Mouse (Mus musculus) embryonic facial prominence, embryonic 14.5 days (tissue): ENCODE data around the gene Casc1. TPM values are rescaled to one million over a fixed set of nuclear protein-coding genes. Genes with fewer than 3 reads are reported as not detected.

ENCODE experiments used
- ATAC-seq: fragments of 200-750 bp; cut with Nextera tagmentation; 2 replicates; pipeline ENCODE4 v1.8.0; 2017; ENCODE audit warnings: low read depth, moderate number of reproducible peaks, moderate TSS enrichment
- DNase-seq: peaks from one replicate; pipeline ENCODE4 v3.0.0-alpha.2; 2015; ENCODE audit warnings: low spot score
- H3K27ac ChIP-seq: fragments of 300-500 bp; sonication (generic); replicated peaks from 2 replicates; pipeline ENCODE4 v1.5.1; 2014; ENCODE audit warnings: low read depth, mild to moderate bottlenecking, low read length, moderate library complexity
- H3K27me3 ChIP-seq: fragments of 300-500 bp; sonication (generic); replicated peaks from 2 replicates; pipeline ENCODE4 v1.6.1; 2014; ENCODE audit warnings: low read length; ENCODE audit not compliant: control insufficient read depth, insufficient read depth
- H3K36me3 ChIP-seq: fragments of 300-500 bp; sonication (generic); 2 replicates; pipeline ENCODE4 v1.6.1; 2014; ENCODE audit warnings: low read length, mixed read lengths; ENCODE audit not compliant: control insufficient read depth, insufficient read depth
- H3K4me1 ChIP-seq: fragments of 300-500 bp; sonication (generic); 2 replicates; pipeline ENCODE4 v1.6.1; 2014; ENCODE audit warnings: antibody characterized with exemption, low read length; ENCODE audit not compliant: control insufficient read depth, insufficient read depth
- H3K4me2 ChIP-seq: fragments of 300-500 bp; sonication (generic); 2 replicates; pipeline ENCODE4 v1.6.1; 2014; ENCODE audit warnings: low read depth, mild to moderate bottlenecking, low read length, moderate library complexity, mixed read lengths
- H3K4me3 ChIP-seq: fragments of 300-500 bp; sonication (generic); 2 replicates; pipeline ENCODE4 v1.5.1; 2014; ENCODE audit warnings: low read depth, mild to moderate bottlenecking, low read length
- H3K9ac ChIP-seq: fragments of 300-500 bp; sonication (generic); 2 replicates; pipeline ENCODE4 v1.6.1; 2014; ENCODE audit warnings: low read depth, mild to moderate bottlenecking, low read length, moderate library complexity, mixed read lengths
- H3K9me3 ChIP-seq: fragments of 300-500 bp; sonication (generic); 2 replicates; pipeline ENCODE4 v1.6.1; 2016; ENCODE audit warnings: low read length; ENCODE audit not compliant: control insufficient read depth
- WGBS: fragments of 180-500 bp; shearing (Covaris S2); extraction: QIAGEN DNeasy Blood & Tissue Kit; methylation state at CpG from one replicate; pipeline ENCODE4 v1.1.7; 2014; 5-methylcytosine and 5-hydroxymethylcytosine counted together
- polyA plus RNA-seq: library from polyadenylated mRNA; unstranded; fragments of >200 nt; fragmentation: Nextera tagmentation; extraction: Ambion mirVana; gene quantifications from 2 replicates; pipeline ENCODE4 v1.2.1, GENCODE M21; 2014

Gene Casc1
- polyA plus RNA-seq, 1 experiment from 2014 or later = 0.95 TPM

DNA sequence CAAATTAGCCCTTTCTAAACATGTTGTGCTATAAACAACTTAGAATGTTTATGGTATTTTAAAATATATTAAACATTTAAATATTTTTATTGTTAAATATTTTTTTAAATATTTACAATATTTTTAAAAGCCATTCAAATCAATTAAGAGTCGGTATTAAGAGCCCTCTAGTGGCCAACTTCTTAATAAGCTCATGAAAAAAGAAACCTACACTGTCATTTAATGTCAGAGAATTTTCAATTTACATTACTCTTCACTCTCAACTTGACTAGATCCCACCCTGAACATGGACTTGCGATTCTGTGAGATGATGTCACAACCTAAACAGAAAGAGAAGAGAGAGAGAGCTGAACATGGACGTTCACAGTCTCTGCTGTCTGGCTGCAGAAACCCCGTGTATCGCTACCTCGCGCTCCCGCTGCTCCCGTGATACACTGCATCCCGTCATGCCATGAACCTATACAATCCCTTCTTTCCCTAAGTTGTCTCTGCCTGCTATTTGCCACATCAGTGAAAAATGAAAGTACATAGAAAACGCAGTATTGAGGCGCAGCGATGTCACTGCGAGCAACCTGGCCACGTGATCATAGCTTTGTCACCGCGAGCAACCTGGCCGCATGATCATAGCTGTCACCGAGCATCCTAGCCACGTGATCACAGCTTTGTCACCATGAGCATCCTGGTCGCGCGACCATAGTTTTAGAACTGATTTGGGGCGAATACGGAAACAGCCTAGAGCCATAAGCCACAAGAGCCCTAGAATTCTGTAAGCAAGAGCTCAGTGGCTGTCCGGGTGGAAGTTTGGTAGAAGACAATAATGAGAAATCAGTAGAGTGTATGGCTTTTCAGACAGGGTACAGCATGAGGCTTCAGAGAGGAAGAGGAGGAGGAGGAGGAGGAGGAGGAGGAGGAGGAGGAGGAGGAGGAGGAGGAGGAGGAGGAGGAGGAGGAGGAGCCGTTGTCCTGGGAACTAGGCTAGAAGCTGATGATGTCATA lies 23.4 kb downstream of the Casc1 start:
- ATAC-seq (peak; percentile 74; the same call in 1 of the 2 replicates), DNase-seq (peak; percentile 68)
- peak overlapping the region; percentile 34 for H3K4me3 ChIP-seq
- peak overlapping the region; percentile 52 for H3K4me2 ChIP-seq
- H3K4me1 ChIP-seq = no peaks in the 10 kb centered on the region
- peak overlapping the region; percentile 41 for H3K9ac ChIP-seq
- H3K36me3 ChIP-seq = no peaks in the 10 kb centered on the region
- WGBS = 61% methylated on average over 27 of the region's 27 CpGs
- no peaks in the 10 kb centered on the region for H3K27me3 ChIP-seq
- H3K27ac ChIP-seq = no peak overlapping the region
- no peaks in the 10 kb centered on the region for H3K9me3 ChIP-seq

DNA sequence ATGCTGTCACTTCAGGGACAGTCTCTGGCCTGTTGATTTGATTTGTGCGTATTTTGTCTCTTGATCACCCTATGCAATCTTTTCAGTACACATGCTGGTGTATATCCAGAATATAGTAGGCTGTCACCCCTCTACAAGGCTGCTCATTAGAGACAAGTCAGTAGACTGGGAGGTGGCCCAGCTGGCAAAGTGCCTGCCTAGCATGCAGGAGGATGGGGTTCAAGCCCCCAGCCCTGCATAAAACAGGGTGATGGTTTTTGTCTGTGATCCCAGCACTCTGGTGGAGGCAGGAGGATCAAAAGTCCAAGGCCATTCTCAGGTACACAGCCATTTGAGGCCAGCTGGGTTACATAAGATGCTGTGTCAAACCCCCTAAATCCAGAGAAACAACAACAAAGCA lies 24.7 kb downstream of the Casc1 start:
- 90% methylated on average over 1 of the region's 1 CpGs for WGBS
- H3K27ac ChIP-seq = no peak overlapping the region
- H3K4me1 ChIP-seq = no peaks in the 10 kb centered on the region
- no peak for DNase-seq
- no peaks in the 10 kb centered on the region for H3K27me3 ChIP-seq
- H3K4me2 ChIP-seq = no peak overlapping the region
- H3K9ac ChIP-seq = no peak overlapping the region
- H3K36me3 ChIP-seq = no peaks in the 10 kb centered on the region
- ATAC-seq = no peak
- H3K9me3 ChIP-seq = no peaks in the 10 kb centered on the region
- H3K4me3 ChIP-seq = no peak overlapping the region

DNA sequence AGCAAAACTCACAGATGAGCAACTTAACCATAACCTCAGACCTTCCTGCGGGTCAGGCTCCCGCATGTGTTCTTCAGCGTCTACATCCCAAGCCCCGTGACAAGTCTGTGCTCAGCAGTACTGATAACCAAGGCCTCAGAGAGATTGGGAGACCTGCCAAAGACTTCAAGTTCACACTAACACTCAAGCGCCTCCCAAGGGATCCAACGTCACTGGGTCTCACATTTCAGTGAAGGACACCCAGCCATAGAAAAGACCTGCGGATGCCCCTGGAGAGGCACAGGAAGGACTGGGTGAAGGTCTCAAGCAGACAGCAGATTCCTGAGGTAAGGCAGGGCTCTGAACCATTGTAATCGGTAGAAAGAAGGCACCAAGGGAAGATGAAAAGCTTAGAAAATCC lies 28.8 kb downstream of the Casc1 start:
- Histone ChIP-seq H3K4me3 (no peak overlapping the region), H3K27me3 (no peaks in the 10 kb centered on the region), H3K9ac (0 out of 2 replicates have a peak overlapping the region, but pooled peaks have one; percentile 25), H3K9me3 (no peaks in the 10 kb centered on the region), H3K4me2 (no peak overlapping the region), H3K4me1 (no peaks in the 10 kb centered on the region), H3K36me3 (no peaks in the 10 kb centered on the region), H3K27ac (no peak overlapping the region)
- DNase-seq (peak; percentile 70), ATAC-seq (no peak)
- WGBS = 64% methylated on average over 8 of the region's 8 CpGs

DNA sequence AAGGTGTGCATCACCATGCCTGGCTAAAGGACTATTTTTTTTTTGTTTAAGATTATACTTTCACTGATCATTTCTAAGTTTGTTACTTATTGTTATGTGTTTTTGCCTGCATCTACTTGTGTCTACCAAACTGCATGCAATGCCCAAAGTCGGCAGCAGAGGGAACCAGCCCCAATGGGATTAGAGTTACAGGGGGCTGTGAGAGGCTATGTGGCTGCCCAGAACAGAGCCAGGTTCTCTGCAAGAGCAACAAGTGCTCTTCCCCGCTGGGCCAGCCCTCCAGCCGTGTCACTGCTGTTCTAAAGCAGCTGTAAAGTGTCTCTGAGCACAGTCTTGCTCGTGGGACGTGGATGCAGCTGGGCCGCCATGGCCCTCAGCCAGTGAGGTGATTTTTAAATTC lies 31.1 kb downstream of the Casc1 start:
- Histone ChIP-seq H3K4me3 (no peak overlapping the region), H3K4me1 (peaks cover 4% of the 10 kb centered on the region; the same call in 1 of the 2 replicates), H3K36me3 (no peaks in the 10 kb centered on the region), H3K4me2 (no peak overlapping the region), H3K9ac (no peak overlapping the region), H3K9me3 (no peaks in the 10 kb centered on the region), H3K27me3 (no peaks in the 10 kb centered on the region), H3K27ac (no peak overlapping the region)
- DNase-seq (peak; percentile 51), ATAC-seq (no peak)
- 39% methylated on average over 6 of the region's 6 CpGs for WGBS

DNA sequence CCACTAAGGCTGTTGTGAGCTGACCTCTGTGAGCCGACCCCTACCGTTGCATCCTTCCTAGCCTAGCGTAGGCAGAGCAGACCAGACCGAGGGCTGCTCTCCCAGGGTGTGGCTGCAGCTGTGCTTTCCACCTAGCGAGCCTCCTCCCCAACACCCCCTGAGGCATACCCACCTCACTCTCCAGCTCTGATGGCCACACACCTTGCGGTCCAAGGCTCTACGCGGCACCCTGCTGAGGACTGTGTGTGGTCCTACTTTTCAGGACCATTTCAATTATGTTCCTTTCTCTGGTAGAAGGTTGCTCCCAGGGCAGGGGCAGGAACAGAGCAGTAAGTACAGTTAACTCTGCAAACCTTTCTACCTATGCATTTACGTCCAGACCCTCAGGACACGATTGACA lies 34.3 kb downstream of the Casc1 start:
- no peak overlapping the region for H3K9ac ChIP-seq
- WGBS = 44% methylated on average over 10 of the region's 10 CpGs
- no peak overlapping the region for H3K4me3 ChIP-seq
- no peak for ATAC-seq
- H3K4me2 ChIP-seq = no peak overlapping the region
- peaks cover 15% of the 10 kb centered on the region for H3K4me1 ChIP-seq
- no peaks in the 10 kb centered on the region for H3K36me3 ChIP-seq
- H3K27me3 ChIP-seq = no peaks in the 10 kb centered on the region
- H3K9me3 ChIP-seq = no peaks in the 10 kb centered on the region
- H3K27ac ChIP-seq = no peak overlapping the region
- no peak for DNase-seq

DNA sequence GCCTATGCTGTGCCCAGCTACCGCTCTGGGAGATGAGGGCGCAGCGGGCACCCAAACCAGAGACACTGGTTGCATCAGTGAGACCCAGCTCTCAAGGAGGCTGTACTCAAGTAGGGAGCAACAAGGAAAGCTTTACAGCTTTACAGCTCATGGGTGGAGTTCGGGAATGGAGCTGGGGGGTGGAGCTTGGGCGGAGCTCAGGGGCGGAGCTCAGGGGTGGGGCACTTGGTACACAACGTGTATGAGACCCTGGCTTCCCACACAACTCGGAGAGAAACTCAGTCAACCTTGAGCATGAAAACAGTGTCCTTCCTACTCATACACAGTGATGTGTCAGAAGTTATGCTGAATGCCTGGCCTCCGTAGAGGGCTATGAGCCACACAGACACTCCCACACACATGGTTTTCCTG lies 35.2 kb downstream of the Casc1 start:
- DNase-seq (no peak), ATAC-seq (no peak)
- Histone ChIP-seq H3K9me3 (no peaks in the 10 kb centered on the region), H3K4me3 (no peak overlapping the region), H3K36me3 (no peaks in the 10 kb centered on the region), H3K4me2 (no peak overlapping the region; the same call in 1 of the 2 replicates), H3K27ac (no peak overlapping the region), H3K4me1 (peaks cover 15% of the 10 kb centered on the region), H3K27me3 (no peaks in the 10 kb centered on the region), H3K9ac (no peak overlapping the region)
- 40% methylated on average over 9 of the region's 9 CpGs for WGBS

DNA sequence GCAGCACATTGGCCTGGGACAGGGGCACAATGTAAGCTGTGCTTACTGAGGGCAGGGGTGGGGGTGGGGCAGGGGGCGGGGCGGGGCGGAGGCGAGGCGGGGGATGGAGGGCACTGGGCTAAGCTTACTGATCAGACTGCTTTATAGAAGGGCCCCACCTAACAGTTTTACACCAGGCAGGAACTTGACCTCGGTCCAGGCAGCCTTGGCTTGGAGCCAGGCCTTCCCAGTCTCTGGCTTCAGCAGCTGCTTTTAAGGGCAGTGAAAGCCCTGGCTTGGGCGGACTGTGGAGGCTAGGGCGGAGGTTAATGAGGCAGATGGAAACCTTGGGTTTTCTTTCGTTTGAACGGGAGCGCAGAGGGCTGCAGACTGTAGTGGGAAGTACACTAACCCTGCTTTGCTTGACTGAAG lies 37.0 kb downstream of the Casc1 start:
- Histone ChIP-seq H3K27me3 (no peaks in the 10 kb centered on the region), H3K4me2 (peak overlapping the region; percentile 26; the same call in 1 of the 2 replicates), H3K9ac (no peak overlapping the region), H3K4me3 (no peak overlapping the region), H3K4me1 (peaks cover 15% of the 10 kb centered on the region), H3K27ac (no peak overlapping the region), H3K36me3 (no peaks in the 10 kb centered on the region), H3K9me3 (no peaks in the 10 kb centered on the region)
- WGBS = 7% methylated on average over 9 of the region's 11 CpGs
- ATAC-seq (peak; percentile 91), DNase-seq (peak; percentile 89)

DNA sequence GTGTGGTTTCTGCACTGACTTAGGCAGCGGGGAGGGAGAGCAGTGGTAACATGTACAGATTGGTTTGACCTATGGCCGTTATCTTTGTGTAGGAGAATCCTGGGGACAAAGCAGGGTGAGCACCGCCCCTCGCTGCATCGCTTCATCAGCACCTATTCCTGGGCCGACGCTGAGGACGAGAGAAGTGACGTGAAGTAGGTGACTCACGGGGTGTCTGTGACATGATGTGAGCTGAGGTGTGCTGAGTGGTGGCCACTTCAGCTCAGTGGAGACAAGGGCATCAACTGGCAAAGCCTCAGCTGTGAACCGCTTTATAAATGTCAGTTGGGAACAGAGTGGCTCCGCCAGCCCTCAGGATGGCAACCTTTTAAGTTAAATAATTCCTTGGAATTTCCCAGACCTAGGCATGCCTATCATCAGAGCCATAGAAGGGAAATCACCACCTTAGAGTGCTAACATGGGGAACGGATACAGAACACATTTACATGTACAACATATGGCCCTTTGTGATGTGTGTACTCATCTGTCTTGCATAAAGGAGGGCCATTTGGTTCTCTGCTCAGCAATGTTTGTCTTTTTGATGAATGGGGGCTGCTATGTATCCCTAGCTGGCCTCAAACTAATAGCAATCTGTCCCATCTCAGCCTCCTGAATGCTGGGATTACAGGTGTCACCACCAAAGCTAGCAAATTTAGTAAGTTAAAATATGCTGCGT lies 38.8 kb downstream of the Casc1 start:
- Histone ChIP-seq H3K9me3 (no peaks in the 10 kb centered on the region), H3K4me3 (no peak overlapping the region), H3K27ac (no peak overlapping the region), H3K27me3 (no peaks in the 10 kb centered on the region), H3K9ac (no peak overlapping the region), H3K4me2 (no peak overlapping the region), H3K4me1 (peaks cover 15% of the 10 kb centered on the region), H3K36me3 (no peaks in the 10 kb centered on the region)
- 81% methylated on average over 14 of the region's 14 CpGs for WGBS
- no peak for ATAC-seq
- no peak for DNase-seq
